Mouse (Mus musculus) gastrocnemius, postnatal 14 days (tissue): Measurements from ENCODE around the gene Olfr324. TPM values are rescaled to one million over a fixed set of nuclear protein-coding genes. Genes with fewer than 3 reads are reported as not detected.

Experiments
- DNase-seq: peaks from one replicate; pipeline ENCODE4 v3.0.0; 2021; ENCODE audit warnings: mixed read lengths
- intact Hi-C: fragments of 180-260 bp; cut with DNase I; formaldehyde crosslinking; loops from one replicate; pipeline ENCODE4 v1.15.1; 2025; ENCODE audit warnings: low total_unique reads
- total RNA-seq, 2 experiments: library from RNA; stranded (reverse); gene quantifications; 2 replicates each; pipeline ENCODE4 v1.2.3; 2021

Olfr324 gene
- total RNA-seq, 2 experiments from 2014 or later = not detected

GRCm38 (mm10) chr11:58626146-58626545 is 31.2 kb downstream of the Olfr324 start:
- DNase-seq = no peak
- intact Hi-C loops = no loop called here

GRCm38 (mm10) chr11:58630401-58630800 is 35.5 kb downstream of the Olfr324 start, which contains the start of gene Olfr323:
Gene Olfr323, minus strand, starts transcription at chr11:58630501.
- intact Hi-C loops = no loop called here
- no peak for DNase-seq

GRCm38 (mm10) chr11:58634878-58635277 is 40.0 kb downstream of the Olfr324 start:
- no peak for DNase-seq
- intact Hi-C loops = loop anchor here (5.0 kb wide), 1 partner anchor 233 kb away; no protein-coding TSS in a partner anchor

- peak; percentile 45 for DNase-seq
These were observed 41.6 kb downstream of the Olfr324 start for GRCm38 (mm10) chr11:58636376-58636977.

GRCm38 (mm10) chr11:58638176-58638701 is 43.3 kb downstream of the Olfr324 start:
- intact Hi-C loops = loop anchor here (5.0 kb wide), 1 partner anchor 236 kb away; no protein-coding TSS in a partner anchor
- DNase-seq = peak; percentile 41

More at GRCm38 (mm10) chr11:58636376-58636977, 41.6 kb downstream of the Olfr324 start:
- intact Hi-C loops = loop anchor here (5.0 kb wide), 1 partner anchor 234 kb away; no protein-coding TSS in a partner anchor

GRCm38 (mm10) chr11:58640272-58640867 is 45.5 kb downstream of the Olfr324 start, which contains the start of gene Trim58:
Gene Trim58, plus strand, starts transcription at chr11:58640465.
- intact Hi-C loops = no loop called here
- DNase-seq = no peak

- intact Hi-C loops = no loop called here
- no peak for DNase-seq
These were observed 46.1 kb downstream of the Olfr324 start for GRCm38 (mm10) chr11:58641057-58641456.

GRCm38 (mm10) chr11:58641638-58642358 is 46.9 kb downstream of the Olfr324 start:
- no peak for DNase-seq
- intact Hi-C loops = no loop called here

- intact Hi-C loops = no loop called here
- peak; percentile 18 for DNase-seq
These were observed 48.4 kb downstream of the Olfr324 start for GRCm38 (mm10) chr11:58643350-58643749.

Other genes starting within 250 kb of the Olfr324 start
- not detected for gene Lypd8, start 216.1 kb upstream of the Olfr324 start, total RNA-seq
- gene 1810065E05Rik, start 174.0 kb upstream of the Olfr324 start, total RNA-seq = not detected
- not detected for gene Gm12253, start 162.6 kb upstream of the Olfr324 start, total RNA-seq
- gene Lypd9, start 142.2 kb upstream of the Olfr324 start, total RNA-seq = not detected
- not detected for gene Olfr30, start 132.8 kb upstream of the Olfr324 start, total RNA-seq
- gene Olfr332, start 102.6 kb upstream of the Olfr324 start, total RNA-seq = not detected
- not detected for gene Olfr331, start 92.5 kb upstream of the Olfr324 start, total RNA-seq
- gene Olfr330, start 60.3 kb upstream of the Olfr324 start, total RNA-seq = not detected
- gene Olfr329-ps, start 48.7 kb upstream of the Olfr324 start, total RNA-seq = not detected
- gene Olfr328, start 39.5 kb upstream of the Olfr324 start, total RNA-seq = under 1 TPM in 1 of 2 experiments, not detected in 1; 0.07 TPM
- gene Olfr224, start 24.6 kb upstream of the Olfr324 start, total RNA-seq = not detected
- gene Olfr325, start 17.4 kb upstream of the Olfr324 start, total RNA-seq = not detected
- not detected for gene 2210407C18Rik, start 21.0 kb downstream of the Olfr324 start, total RNA-seq
- not detected for gene Olfr323, start 35.4 kb downstream of the Olfr324 start, total RNA-seq
- not detected for gene Trim58, start 45.4 kb downstream of the Olfr324 start, total RNA-seq
- not detected for gene Olfr322, start 63.7 kb downstream of the Olfr324 start, total RNA-seq
- gene Olfr320, start 86.0 kb downstream of the Olfr324 start, total RNA-seq = not detected
- not detected for gene Olfr319, start 104.0 kb downstream of the Olfr324 start, total RNA-seq
- not detected for gene Olfr318, start 128.9 kb downstream of the Olfr324 start, total RNA-seq
- not detected for gene Olfr317, start 144.1 kb downstream of the Olfr324 start, total RNA-seq
- not detected for gene Olfr316, start 157.6 kb downstream of the Olfr324 start, total RNA-seq
- not detected for gene Olfr315, start 178.1 kb downstream of the Olfr324 start, total RNA-seq
- gene Olfr314, start 187.8 kb downstream of the Olfr324 start, total RNA-seq = not detected
- not detected for gene Fam183b, start 206.8 kb downstream of the Olfr324 start, total RNA-seq
- not detected for gene Olfr313, start 219.9 kb downstream of the Olfr324 start, total RNA-seq
- not detected for gene Olfr312, start 234.1 kb downstream of the Olfr324 start, total RNA-seq
- gene Olfr311, start 244.1 kb downstream of the Olfr324 start, total RNA-seq = not detected